Mouse (Mus musculus) kidney, adult 9 months (tissue): ENCODE results near the gene Tekt5.

Experiments
- DNase-seq: peaks from one replicate; pipeline ENCODE4 v3.0.0; 2022

Gene Tekt5

GRCm38 (mm10) chr16:10335953-10336352 is 59.3 kb downstream of the Tekt5 start:
- DNase-seq = no peak

- DNase-seq = no peak
Observed at GRCm38 (mm10) chr16:10332732-10333131, 62.6 kb downstream of the Tekt5 start.

GRCm38 (mm10) chr16:10330586-10331495 is 64.4 kb downstream of the Tekt5 start:
- no peak for DNase-seq

GRCm38 (mm10) chr16:10327563-10328333 is 67.5 kb downstream of the Tekt5 start:
- DNase-seq = peak; percentile 38

- peak; percentile 55 for DNase-seq
Observed at GRCm38 (mm10) chr16:10319914-10320569, 75.2 kb downstream of the Tekt5 start.

GRCm38 (mm10) chr16:10317197-10317544 is 78.1 kb downstream of the Tekt5 start:
- no peak for DNase-seq

- no peak for DNase-seq
Observed at GRCm38 (mm10) chr16:10316493-10317196, 78.6 kb downstream of the Tekt5 start.

GRCm38 (mm10) chr16:10313646-10314088 is 81.6 kb downstream of the Tekt5 start, which contains the start of gene Emp2:
Emp2 (minus strand) TSS chr16:10313968.
- peak; percentile 30 for DNase-seq

- DNase-seq = no peak
Observed at GRCm38 (mm10) chr16:10313226-10313625, 82.1 kb downstream of the Tekt5 start.

- DNase-seq = no peak
Observed at GRCm38 (mm10) chr16:10311989-10312388, 83.3 kb downstream of the Tekt5 start.

- DNase-seq = no peak
Observed at GRCm38 (mm10) chr16:10311086-10311485, 84.2 kb downstream of the Tekt5 start.

GRCm38 (mm10) chr16:10310507-10310906 is 84.8 kb downstream of the Tekt5 start:
- no peak for DNase-seq
